Comparison of ENCODE assay signal across 22 mouse cellular contexts in genomic region chr8:110082416-110083105, GRCm38 (mm10). TPM values are rescaled to one million over a fixed set of nuclear protein-coding genes. Genes with fewer than 3 reads are reported as not detected.
"Had no signal": no experiment of that assay in that cellular context is flagged by ENCODE, and none has a peak within 500 bp of the region (broad histone marks: within the 10 kb centered on the region; RNA-seq: fewer than 3 reads in every experiment).

No protein-coding gene starts in this region.

- DNase-seq: kidney, postnatal 36 days; left cerebral cortex, postnatal 4 days; lung, adult 18-20 months; midbrain, embryonic 14.5 days; right cerebral cortex, postnatal 14 days; thymus, postnatal 4 days had no signal

RNA-seq across cellular contexts. Expression of gene Zfp612, which starts 3.0 kb away (rescaled TPM):
- polyA plus RNA-seq: myocyte had no signal

RNA-seq across cellular contexts. Expression of gene Gm21964, which starts 18.4 kb away (rescaled TPM):
- total RNA-seq: layer of hippocampus, adult 18-20 months; layer of hippocampus, postnatal 10 days; left cerebral cortex, adult 18-20 months; left cerebral cortex, postnatal 10 days; left cerebral cortex, postnatal 4 days; liver, adult 2 months had no signal
- polyA plus RNA-seq: kidney, embryonic 15.5 days; limb, embryonic 13.5 days; liver, adult 2 months; liver, embryonic 14.5 days; lung, embryonic 16.5 days; midbrain, embryonic 10.5 days; midbrain, embryonic 14.5 days; myocyte; neural tube, embryonic 11.5 days; neural tube, embryonic 15.5 days; small intestine, adult 2 months; stomach, embryonic 16.5 days had no signal

RNA-seq across cellular contexts. Expression of gene Gm17720, which starts 20.0 kb away (rescaled TPM):
- total RNA-seq: layer of hippocampus, adult 18-20 months; layer of hippocampus, postnatal 10 days; left cerebral cortex, adult 18-20 months; left cerebral cortex, postnatal 10 days; left cerebral cortex, postnatal 4 days; liver, adult 2 months had no signal
- polyA plus RNA-seq: kidney, embryonic 15.5 days; limb, embryonic 13.5 days; liver, adult 2 months; liver, embryonic 14.5 days; lung, embryonic 16.5 days; midbrain, embryonic 10.5 days; midbrain, embryonic 14.5 days; myocyte; neural tube, embryonic 11.5 days; neural tube, embryonic 15.5 days; small intestine, adult 2 months; stomach, embryonic 16.5 days; thymus, postnatal 0 days had no signal

RNA-seq across cellular contexts. Expression of gene Chst4, which starts 43.0 kb away (rescaled TPM):
- total RNA-seq: layer of hippocampus, adult 18-20 months; layer of hippocampus, postnatal 10 days; left cerebral cortex, postnatal 10 days; left cerebral cortex, postnatal 4 days had no signal
- polyA plus RNA-seq: limb, embryonic 13.5 days; liver, embryonic 14.5 days; midbrain, embryonic 14.5 days; myocyte; neural tube, embryonic 11.5 days; neural tube, embryonic 15.5 days; thymus, postnatal 0 days had no signal
